Mouse (Mus musculus): Measurements from ENCODE around the gene Fam102a.

The Fam102a gene

GRCm38 (mm10) chr2:32572196-32572595 lies 37.1 kb downstream of the Fam102a start:
- H3K27me3 ChIP-seq (ENCODE audit: insufficient read depth, low read length) = peaks cover 8% of the 10 kb centered on the region; the same call in 1 of the 2 replicates
- H3K4me1 ChIP-seq (replicated peaks; ENCODE audit: low read depth, low read length) = peaks cover 46% of the 10 kb centered on the region
- peak overlapping the region; percentile 94 for H3K4me3 ChIP-seq (replicated peaks; ENCODE audit: low read length)
- H3K9me3 ChIP-seq (ENCODE audit: low read length) = no peaks in the 10 kb centered on the region
- no peak for TF ChIP-seq CTCF (conservative IDR thresholded peaks at IDR 0.05; ENCODE audit: low read length)
- no peak for TF ChIP-seq POU5F1 (IDR thresholded peaks at IDR 0.05; ENCODE audit: borderline replicate concordance, low read length)
- no peak for TF ChIP-seq NANOG (IDR thresholded peaks at IDR 0.05; ENCODE audit: borderline replicate concordance, low read length)
- peaks cover 43% of the 10 kb centered on the region for H3K36me3 ChIP-seq (ENCODE audit: insufficient read depth, low read length)

GRCm38 (mm10) chr2:32574497-32574896 lies 39.4 kb downstream of the Fam102a start, which contains the start of gene Pip5kl1:
Gene Pip5kl1, plus strand, starts transcription at chr2:32574797.
- TF ChIP-seq NANOG (IDR thresholded peaks at IDR 0.05; ENCODE audit: borderline replicate concordance, low read length) = no peak
- no peak for TF ChIP-seq POU5F1 (IDR thresholded peaks at IDR 0.05; ENCODE audit: borderline replicate concordance, low read length)
- peaks cover 53% of the 10 kb centered on the region for H3K4me1 ChIP-seq (replicated peaks; ENCODE audit: low read depth, low read length)
- peaks cover 28% of the 10 kb centered on the region for H3K27me3 ChIP-seq (ENCODE audit: insufficient read depth, low read length)
- peaks cover 23% of the 10 kb centered on the region for H3K36me3 ChIP-seq (ENCODE audit: insufficient read depth, low read length)
- H3K4me3 ChIP-seq (replicated peaks; ENCODE audit: low read length) = peak within 1 kb of the TSS; percentile 84
- H3K9me3 ChIP-seq (ENCODE audit: low read length) = no peaks in the 10 kb centered on the region

- Histone ChIP-seq H3K4me1 (replicated peaks; ENCODE audit: low read depth, low read length) (peaks cover 56% of the 10 kb centered on the region), H3K36me3 (ENCODE audit: insufficient read depth, low read length) (peaks cover 23% of the 10 kb centered on the region), H3K4me3 (replicated peaks; ENCODE audit: low read length) (peak overlapping the region; percentile 84), H3K27me3 (ENCODE audit: insufficient read depth, low read length) (peaks cover 33% of the 10 kb centered on the region), H3K9me3 (ENCODE audit: low read length) (no peaks in the 10 kb centered on the region)
- TF ChIP-seq CTCF (conservative IDR thresholded peaks at IDR 0.05; ENCODE audit: low read length) (peak; percentile 99), NANOG (IDR thresholded peaks at IDR 0.05; ENCODE audit: borderline replicate concordance, low read length) (no peak), POU5F1 (IDR thresholded peaks at IDR 0.05; ENCODE audit: borderline replicate concordance, low read length) (no peak)
These were observed 39.9 kb downstream of the Fam102a start for GRCm38 (mm10) chr2:32574901-32575585.

GRCm38 (mm10) chr2:32575586-32576160 lies 40.5 kb downstream of the Fam102a start, which contains the start of gene 9430097D07Rik:
Gene 9430097D07Rik, minus strand, starts transcription at chr2:32575684.
- H3K36me3 ChIP-seq (ENCODE audit: insufficient read depth, low read length) = peaks cover 23% of the 10 kb centered on the region
- H3K4me1 ChIP-seq (replicated peaks; ENCODE audit: low read depth, low read length) = peaks cover 56% of the 10 kb centered on the region
- peaks cover 36% of the 10 kb centered on the region for H3K27me3 ChIP-seq (ENCODE audit: insufficient read depth, low read length)
- H3K4me3 ChIP-seq (replicated peaks; ENCODE audit: low read length) = peak within 1 kb of the TSS; percentile 84
- TF ChIP-seq NANOG (IDR thresholded peaks at IDR 0.05; ENCODE audit: borderline replicate concordance, low read length) = no peak
- no peak for TF ChIP-seq CTCF (conservative IDR thresholded peaks at IDR 0.05; ENCODE audit: low read length)
- no peak for TF ChIP-seq POU5F1 (IDR thresholded peaks at IDR 0.05; ENCODE audit: borderline replicate concordance, low read length)
- no peaks in the 10 kb centered on the region for H3K9me3 ChIP-seq (ENCODE audit: low read length)

GRCm38 (mm10) chr2:32576532-32576931 lies 41.4 kb downstream of the Fam102a start:
- peaks cover 23% of the 10 kb centered on the region for H3K36me3 ChIP-seq (ENCODE audit: insufficient read depth, low read length)
- H3K4me3 ChIP-seq (replicated peaks; ENCODE audit: low read length) = no peak overlapping the region
- peaks cover 60% of the 10 kb centered on the region for H3K4me1 ChIP-seq (replicated peaks; ENCODE audit: low read depth, low read length)
- H3K9me3 ChIP-seq (ENCODE audit: low read length) = no peaks in the 10 kb centered on the region
- H3K27me3 ChIP-seq (ENCODE audit: insufficient read depth, low read length) = peaks cover 36% of the 10 kb centered on the region
- TF ChIP-seq CTCF (conservative IDR thresholded peaks at IDR 0.05; ENCODE audit: low read length) (no peak), NANOG (IDR thresholded peaks at IDR 0.05; ENCODE audit: borderline replicate concordance, low read length) (no peak), POU5F1 (IDR thresholded peaks at IDR 0.05; ENCODE audit: borderline replicate concordance, low read length) (no peak)

GRCm38 (mm10) chr2:32578146-32579046 lies 43.3 kb downstream of the Fam102a start:
- no peak for TF ChIP-seq POU5F1 (IDR thresholded peaks at IDR 0.05; ENCODE audit: borderline replicate concordance, low read length)
- no peak for TF ChIP-seq CTCF (conservative IDR thresholded peaks at IDR 0.05; ENCODE audit: low read length)
- no peak for TF ChIP-seq NANOG (IDR thresholded peaks at IDR 0.05; ENCODE audit: borderline replicate concordance, low read length)
- no peaks in the 10 kb centered on the region for H3K9me3 ChIP-seq (ENCODE audit: low read length)
- H3K4me1 ChIP-seq (replicated peaks; ENCODE audit: low read depth, low read length) = peaks cover 54% of the 10 kb centered on the region
- peaks cover 46% of the 10 kb centered on the region for H3K27me3 ChIP-seq (ENCODE audit: insufficient read depth, low read length)
- peaks cover 8% of the 10 kb centered on the region for H3K36me3 ChIP-seq (ENCODE audit: insufficient read depth, low read length)
- peak overlapping the region; percentile 37; the same call in 1 of the 2 replicates for H3K4me3 ChIP-seq (replicated peaks; ENCODE audit: low read length)

GRCm38 (mm10) chr2:32581450-32582095 lies 46.4 kb downstream of the Fam102a start:
- Histone ChIP-seq H3K4me3 (replicated peaks; ENCODE audit: low read length) (peak overlapping the region; percentile 24), H3K36me3 (ENCODE audit: insufficient read depth, low read length) (no peaks in the 10 kb centered on the region), H3K27me3 (ENCODE audit: insufficient read depth, low read length) (peaks cover 43% of the 10 kb centered on the region), H3K9me3 (ENCODE audit: low read length) (no peaks in the 10 kb centered on the region), H3K4me1 (replicated peaks; ENCODE audit: low read depth, low read length) (peaks cover 46% of the 10 kb centered on the region)
- TF ChIP-seq POU5F1 (IDR thresholded peaks at IDR 0.05; ENCODE audit: borderline replicate concordance, low read length) (no peak), CTCF (conservative IDR thresholded peaks at IDR 0.05; ENCODE audit: low read length) (peak; percentile 23; the same call in 1 of the 2 replicates), NANOG (IDR thresholded peaks at IDR 0.05; ENCODE audit: borderline replicate concordance, low read length) (no peak)

Measured in E14TG2a.4 (cell line).